Mouse (Mus musculus) lung, postnatal 0 days (tissue): ENCODE data around the gene Armc9. TPM values are rescaled to one million over a fixed set of nuclear protein-coding genes. Genes with fewer than 3 reads are reported as not detected.

ENCODE experiments used
- ATAC-seq: fragments of 200-750 bp; cut with Nextera tagmentation; 2 replicates; pipeline ENCODE4 v1.8.0; 2017; ENCODE audit warnings: moderate library complexity
- DNase-seq: peaks from one replicate; pipeline ENCODE4 v3.0.0-alpha.2; 2016; ENCODE audit warnings: low spot score
- H3K27ac ChIP-seq: fragments of 300-500 bp; sonication (generic); 2 replicates; pipeline ENCODE4 v1.5.1; 2014; ENCODE audit warnings: antibody characterized with exemption, mild to moderate bottlenecking, low read length, mixed read lengths
- H3K27me3 ChIP-seq: fragments of 300-500 bp; sonication (generic); replicated peaks from 2 replicates; pipeline ENCODE4 v1.6.1; 2014; ENCODE audit warnings: low read length, mixed read lengths; ENCODE audit not compliant: insufficient read depth
- H3K36me3 ChIP-seq: fragments of 300-500 bp; sonication (generic); 2 replicates; pipeline ENCODE4 v1.6.1; 2014; ENCODE audit warnings: low read length, mixed read lengths; ENCODE audit not compliant: insufficient read depth
- H3K4me1 ChIP-seq: fragments of 300-500 bp; sonication (generic); 2 replicates; pipeline ENCODE4 v1.6.1; 2014; ENCODE audit warnings: antibody characterized with exemption, low read depth, low read length, mixed read lengths; ENCODE audit not compliant: insufficient read depth
- H3K4me2 ChIP-seq: fragments of 300-500 bp; sonication (generic); replicated peaks from 2 replicates; pipeline ENCODE4 v1.6.1; 2014; ENCODE audit warnings: low read depth, mild to moderate bottlenecking, low read length, moderate library complexity, mixed read lengths
- H3K4me3 ChIP-seq: fragments of 300-500 bp; sonication (generic); 2 replicates; pipeline ENCODE4 v1.5.1; 2014; ENCODE audit warnings: low read depth, low read length
- H3K9ac ChIP-seq: fragments of 300-500 bp; sonication (generic); replicated peaks from 2 replicates; pipeline ENCODE4 v1.6.1; 2014; ENCODE audit warnings: low read depth, mild to moderate bottlenecking
- H3K9me3 ChIP-seq: fragments of 300-500 bp; sonication (generic); 2 replicates; pipeline ENCODE4 v1.6.1; 2016; ENCODE audit warnings: low read length, mixed read lengths
- CTCF ChIP-seq: IDR thresholded peaks from 2 replicates; pipeline ENCODE4 v1.5.1; 2016; ENCODE audit warnings: antibody characterized with exemption, mild to moderate bottlenecking
- EP300 ChIP-seq: IDR thresholded peaks from 2 replicates; pipeline ENCODE4 v1.6.1; 2016; ENCODE audit warnings: antibody characterized with exemption, mild to moderate bottlenecking, control low read depth
- WGBS: fragments of 180-500 bp; shearing (Covaris S2); extraction: QIAGEN DNeasy Blood & Tissue Kit; methylation state at CpG from one replicate; pipeline ENCODE4 v1.1.7; 2014; 5-methylcytosine and 5-hydroxymethylcytosine counted together
- polyA plus RNA-seq: library from polyadenylated mRNA; unstranded; fragments of >200 nt; fragmentation: Nextera tagmentation; extraction: Ambion mirVana; gene quantifications from 2 replicates; pipeline ENCODE4 v1.2.1, GENCODE M21; 2015

Armc9 gene
- polyA plus RNA-seq, 1 experiment from 2014 or later: 8.7 TPM

- Histone ChIP-seq H3K36me3 (no peaks in the 10 kb centered on the region), H3K4me2 (no peak overlapping the region), H3K27me3 (peaks cover 4% of the 10 kb centered on the region; the same call in 1 of the 2 replicates), H3K9me3 (no peaks in the 10 kb centered on the region), H3K4me3 (no peak overlapping the region), H3K27ac (no peak overlapping the region), H3K4me1 (peaks cover 3% of the 10 kb centered on the region; the same call in 1 of the 2 replicates), H3K9ac (no peak overlapping the region)
- WGBS: 81% methylated on average over 3 of the region's 3 CpGs
- ATAC-seq (no peak), DNase-seq (no peak)
- TF ChIP-seq CTCF: no peak
- no peak for TF ChIP-seq EP300
Observed at GRCm38 (mm10) chr1:86306686-86307085, 152.1 kb downstream of the Armc9 start.

- ATAC-seq (no peak), DNase-seq (no peak)
- Histone ChIP-seq H3K4me2 (no peak overlapping the region), H3K36me3 (no peaks in the 10 kb centered on the region), H3K4me3 (no peak overlapping the region), H3K27ac (no peak overlapping the region), H3K9ac (no peak overlapping the region), H3K9me3 (no peaks in the 10 kb centered on the region), H3K4me1 (peaks cover 3% of the 10 kb centered on the region; the same call in 1 of the 2 replicates), H3K27me3 (peaks cover 4% of the 10 kb centered on the region; the same call in 1 of the 2 replicates)
- TF ChIP-seq CTCF (no peak), EP300 (no peak)
- 83% methylated on average over 7 of the region's 7 CpGs for WGBS
Observed at GRCm38 (mm10) chr1:86307177-86307762, 152.7 kb downstream of the Armc9 start.

GRCm38 (mm10) chr1:86307871-86308641 is 153.5 kb downstream of the Armc9 start:
- Histone ChIP-seq H3K4me3 (no peak overlapping the region), H3K27me3 (peaks cover 4% of the 10 kb centered on the region; the same call in 1 of the 2 replicates), H3K4me2 (no peak overlapping the region), H3K27ac (no peak overlapping the region), H3K4me1 (no peaks in the 10 kb centered on the region), H3K36me3 (no peaks in the 10 kb centered on the region), H3K9me3 (no peaks in the 10 kb centered on the region), H3K9ac (no peak overlapping the region)
- no peak for TF ChIP-seq CTCF
- TF ChIP-seq EP300: no peak
- WGBS: 52% methylated on average over 4 of the region's 4 CpGs
- 0 out of 2 replicates have a peak, but pooled peaks have one; percentile 13 for ATAC-seq
- DNase-seq: no peak

- TF ChIP-seq CTCF (no peak), EP300 (no peak)
- no peaks in the 10 kb centered on the region for H3K36me3 ChIP-seq
- no peak overlapping the region for H3K4me3 ChIP-seq
- no peaks in the 10 kb centered on the region for H3K27me3 ChIP-seq
- no peaks in the 10 kb centered on the region for H3K4me1 ChIP-seq
- no peak for ATAC-seq
- H3K4me2 ChIP-seq: no peak overlapping the region
- no peaks in the 10 kb centered on the region for H3K9me3 ChIP-seq
- H3K27ac ChIP-seq: no peak overlapping the region
- no peak for DNase-seq
- WGBS: 90% methylated on average over 7 of the region's 7 CpGs
- H3K9ac ChIP-seq: no peak overlapping the region
Observed at GRCm38 (mm10) chr1:86309270-86309833, 154.8 kb downstream of the Armc9 start.

GRCm38 (mm10) chr1:86310536-86311310 is 156.1 kb downstream of the Armc9 start:
- Histone ChIP-seq H3K27me3 (no peaks in the 10 kb centered on the region), H3K27ac (no peak overlapping the region), H3K4me1 (no peaks in the 10 kb centered on the region), H3K36me3 (no peaks in the 10 kb centered on the region), H3K9ac (no peak overlapping the region), H3K9me3 (no peaks in the 10 kb centered on the region), H3K4me2 (no peak overlapping the region), H3K4me3 (no peak overlapping the region)
- TF ChIP-seq EP300 (no peak), CTCF (no peak)
- DNase-seq: no peak
- no peak for ATAC-seq
- 37% methylated on average over 15 of the region's 15 CpGs for WGBS

- no peak for ATAC-seq
- no peak for DNase-seq
- Histone ChIP-seq H3K27me3 (no peaks in the 10 kb centered on the region), H3K36me3 (no peaks in the 10 kb centered on the region), H3K27ac (no peak overlapping the region), H3K9ac (no peak overlapping the region), H3K9me3 (no peaks in the 10 kb centered on the region), H3K4me3 (no peak overlapping the region), H3K4me2 (no peak overlapping the region), H3K4me1 (no peaks in the 10 kb centered on the region)
- 30% methylated on average over 10 of the region's 10 CpGs for WGBS
- no peak for TF ChIP-seq EP300
- TF ChIP-seq CTCF: no peak
Observed at GRCm38 (mm10) chr1:86311467-86312005, 157.0 kb downstream of the Armc9 start.
